Mouse (Mus musculus) thymus, postnatal 36 days (tissue): ENCODE measurements around the gene Pros1.

Experiments
- DNase-seq, 2 experiments: peaks; one replicate each; pipeline ENCODE4 v3.0.0; 2022; ENCODE audit warnings: mixed read lengths in 2 of 2

Gene Pros1

DNA sequence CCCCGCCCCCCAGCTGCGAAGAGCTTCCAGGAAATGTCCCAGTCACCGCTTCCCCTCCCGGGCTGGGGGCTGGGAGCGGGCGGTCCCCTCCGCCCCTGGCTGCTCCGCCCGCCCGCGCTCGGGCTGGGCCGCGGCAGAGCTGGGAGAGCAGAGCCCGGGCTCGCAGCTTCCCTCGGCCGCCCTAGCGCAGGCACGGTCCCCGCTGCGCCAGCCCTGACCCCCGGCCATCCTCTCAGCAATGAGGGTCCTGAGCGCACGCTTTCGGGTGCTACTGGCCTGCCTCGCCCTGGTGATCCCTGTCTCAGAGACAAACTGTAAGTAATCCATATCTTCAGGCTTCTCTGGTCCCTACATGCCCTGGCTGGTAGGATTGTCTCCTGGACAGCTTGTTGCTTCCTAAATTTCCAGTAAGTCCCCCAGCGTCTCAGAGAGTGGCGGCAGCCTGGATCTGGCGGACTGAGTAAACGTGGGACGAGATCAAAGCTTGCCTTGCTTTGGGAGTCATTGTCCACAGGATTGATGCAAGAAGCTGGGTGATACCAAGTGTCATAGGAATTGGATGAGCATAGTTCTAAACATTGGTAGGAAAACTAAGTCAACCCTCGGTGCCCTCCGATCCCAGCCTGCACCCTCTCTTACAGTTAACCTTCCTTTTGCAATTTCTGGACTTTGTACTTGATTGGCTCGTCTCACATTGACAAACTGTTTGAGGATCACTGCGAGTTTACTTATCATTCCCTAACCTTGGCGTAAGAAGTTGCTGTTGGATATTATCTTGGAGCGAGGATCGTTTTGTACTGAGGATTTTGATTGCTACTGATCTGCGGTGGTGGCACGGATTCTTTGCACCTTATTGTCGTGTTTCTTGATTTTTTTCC, at the start of gene Pros1:
Gene Pros1, plus strand, starts transcription at position 117 of the 878 bp plus-strand sequence.
- DNase-seq, result peak; percentile 43 to 49

DNA sequence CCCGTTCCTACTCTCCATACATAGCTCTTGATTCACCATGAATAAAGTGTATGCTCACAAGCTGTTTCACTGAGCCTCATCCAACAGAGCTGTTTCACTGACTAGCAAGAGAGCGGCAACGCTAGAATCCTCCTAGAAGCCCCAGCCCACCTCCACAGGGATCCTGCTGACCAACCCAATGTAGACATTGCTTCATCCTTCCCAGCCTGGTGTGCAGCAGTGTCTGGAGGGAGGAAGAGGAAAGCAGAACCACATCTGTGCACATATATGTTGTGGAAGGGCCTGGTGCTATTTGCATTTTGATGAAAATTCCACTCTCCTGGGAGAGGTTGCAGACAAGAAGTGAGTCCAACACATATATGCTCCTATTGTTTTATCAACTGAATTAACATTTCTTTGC, 49.5 kb upstream of the Pros1 start:
- DNase-seq, result no peak

DNA sequence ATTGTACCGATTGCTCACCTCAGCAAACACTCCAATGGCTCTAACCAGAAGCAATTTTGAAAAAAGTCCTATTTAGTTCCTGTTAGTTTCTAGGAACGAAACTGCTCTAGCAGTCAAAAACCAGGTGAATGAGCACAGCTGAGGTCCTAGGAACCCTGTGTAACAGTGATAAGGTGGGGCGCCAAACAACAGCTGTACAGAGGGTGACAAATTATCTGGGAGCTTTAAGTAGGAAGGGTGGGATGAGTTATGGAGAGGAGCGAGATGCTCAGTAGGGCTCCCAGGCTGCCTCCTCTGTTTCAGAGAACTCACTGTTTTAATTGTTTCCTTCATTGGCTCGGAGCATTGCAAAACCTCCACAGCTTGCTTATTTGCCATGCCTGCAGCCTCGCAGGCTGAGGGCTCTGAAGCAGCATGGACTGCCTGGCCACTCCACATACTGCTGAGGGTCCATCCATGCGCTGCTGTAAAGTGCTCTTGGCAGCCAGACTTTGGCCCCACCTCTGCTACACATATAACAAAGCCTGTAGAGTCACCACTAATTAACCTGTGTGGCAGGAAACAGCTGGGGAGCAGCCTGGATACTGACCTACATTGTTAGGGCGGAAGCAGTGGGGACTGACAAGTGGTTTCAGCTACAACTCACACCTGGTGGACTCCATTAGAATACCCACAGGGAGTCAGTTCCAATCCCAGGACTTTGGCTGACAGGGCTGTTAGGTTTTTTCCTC, 46.7 kb upstream of the Pros1 start:
- peak in 1 of 2 experiments; percentile 30 for DNase-seq

DNA sequence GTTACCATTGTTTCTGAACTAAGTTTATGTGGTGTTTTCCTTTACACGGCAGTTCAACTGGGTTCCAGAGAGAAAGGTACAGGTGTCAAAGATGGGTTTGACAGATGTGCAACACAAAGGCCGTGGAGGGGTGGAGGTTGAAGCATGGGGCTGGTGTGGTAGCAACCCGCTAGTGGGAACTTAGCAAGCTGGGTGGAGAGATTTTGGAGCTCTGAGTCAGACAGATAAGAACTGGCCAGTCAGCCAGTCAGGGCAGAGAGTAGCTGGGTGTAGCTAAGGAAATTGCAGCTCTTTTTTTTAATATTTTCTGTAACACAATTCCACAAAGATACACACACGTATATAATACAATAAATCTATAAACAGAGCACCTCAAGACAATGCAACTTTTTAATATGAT, 43.3 kb upstream of the Pros1 start:
- no peak for DNase-seq

DNA sequence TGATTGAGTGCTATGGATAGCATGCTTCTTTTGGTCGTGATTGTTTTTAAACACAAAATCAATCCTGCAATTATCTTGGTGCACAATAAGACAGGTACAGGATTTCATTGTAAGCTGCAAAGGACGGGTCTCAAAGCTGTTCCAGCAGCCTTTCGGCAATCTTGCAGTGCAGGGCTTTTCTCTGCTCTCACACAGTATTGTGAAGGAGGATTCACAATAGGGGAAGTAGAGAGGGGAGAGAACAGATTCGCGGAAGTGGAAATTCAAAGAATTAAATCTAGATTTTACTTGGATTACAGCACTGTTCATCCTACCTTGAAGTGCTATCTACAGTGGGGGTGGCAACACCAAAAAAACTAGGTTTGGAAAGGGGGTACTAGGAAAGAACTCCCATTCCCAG, 40.3 kb upstream of the Pros1 start:
- DNase-seq, result no peak

DNA sequence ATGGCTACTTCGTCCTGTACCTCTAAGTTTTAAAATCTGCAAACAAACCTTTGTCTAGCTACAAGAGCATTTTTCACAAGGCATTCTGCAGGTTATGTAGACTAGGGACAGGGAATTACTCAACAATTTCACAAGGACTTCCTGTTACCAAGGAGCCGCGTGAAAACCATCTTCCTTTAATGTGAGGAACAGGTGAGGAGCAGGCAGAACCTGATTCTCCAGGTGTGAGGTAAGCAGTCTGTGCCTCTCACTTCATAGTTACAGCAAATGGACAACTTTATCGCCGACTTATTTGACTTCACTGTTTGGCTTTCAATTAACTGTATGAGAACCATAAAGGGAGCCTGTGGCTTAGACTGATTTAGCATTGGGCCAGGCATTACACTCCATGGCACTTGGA, 39.6 kb upstream of the Pros1 start, which contains the start of gene Stx19:
Gene Stx19, plus strand, starts transcription at position 186 of the 400 bp plus-strand sequence.
- DNase-seq, result no peak

DNA sequence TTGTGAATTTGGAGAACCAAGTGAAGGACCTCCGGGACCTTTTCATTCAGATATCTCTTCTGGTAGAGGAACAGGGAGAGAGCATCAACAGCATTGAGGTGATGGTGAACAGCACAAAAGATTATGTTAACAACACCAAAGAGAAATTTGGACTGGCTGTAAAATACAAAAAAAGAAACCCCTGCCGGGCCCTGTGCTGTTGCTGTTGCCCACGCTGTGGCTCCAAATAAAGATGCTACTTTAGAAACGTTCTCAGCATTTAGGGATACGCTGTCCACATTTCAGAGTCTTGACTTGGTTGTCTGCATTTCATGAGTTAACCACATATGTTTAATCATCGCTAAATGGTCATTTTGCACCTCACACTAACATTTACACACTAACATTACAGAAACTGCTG, 31.6 kb upstream of the Pros1 start:
- no peak for DNase-seq

DNA sequence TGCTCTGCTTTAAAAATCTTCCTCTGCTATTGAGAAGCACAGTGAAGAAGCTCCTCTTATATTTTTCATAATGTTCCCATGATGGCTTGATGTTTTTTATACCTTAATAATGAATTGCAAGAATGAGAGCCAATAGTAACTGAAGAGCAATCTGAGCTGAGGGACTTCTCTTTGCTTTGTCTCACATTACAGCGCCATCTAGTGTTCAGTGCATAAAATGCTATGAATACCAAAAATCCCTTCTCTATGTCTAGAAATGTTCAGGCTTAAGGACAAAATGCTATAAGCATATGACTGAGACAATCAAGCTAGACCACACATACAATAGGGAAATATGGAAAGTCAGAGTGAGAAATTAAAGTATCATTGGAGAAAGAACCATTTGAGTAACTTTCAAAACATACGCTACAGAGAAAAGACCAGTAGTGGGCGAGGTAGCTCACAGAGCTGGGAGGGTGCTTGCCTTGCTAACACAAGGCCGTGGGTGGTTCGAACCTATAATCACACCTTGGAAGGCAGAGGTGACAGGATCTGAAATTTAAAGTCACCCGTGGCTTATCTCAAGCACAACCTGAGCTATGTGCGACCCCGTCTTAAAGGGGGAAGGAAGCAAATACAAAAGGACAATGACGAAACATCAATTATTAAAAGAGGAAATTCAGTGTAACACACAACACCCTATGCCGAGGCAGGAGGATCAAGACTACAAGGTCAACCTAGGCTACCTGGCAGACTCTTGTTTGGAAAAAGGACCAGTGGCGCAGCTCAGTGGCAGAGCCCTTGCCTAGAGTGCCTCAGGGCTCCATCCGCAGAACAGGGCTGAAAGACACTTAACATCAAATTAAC, 27.7 kb upstream of the Pros1 start:
- DNase-seq, result no peak

DNA sequence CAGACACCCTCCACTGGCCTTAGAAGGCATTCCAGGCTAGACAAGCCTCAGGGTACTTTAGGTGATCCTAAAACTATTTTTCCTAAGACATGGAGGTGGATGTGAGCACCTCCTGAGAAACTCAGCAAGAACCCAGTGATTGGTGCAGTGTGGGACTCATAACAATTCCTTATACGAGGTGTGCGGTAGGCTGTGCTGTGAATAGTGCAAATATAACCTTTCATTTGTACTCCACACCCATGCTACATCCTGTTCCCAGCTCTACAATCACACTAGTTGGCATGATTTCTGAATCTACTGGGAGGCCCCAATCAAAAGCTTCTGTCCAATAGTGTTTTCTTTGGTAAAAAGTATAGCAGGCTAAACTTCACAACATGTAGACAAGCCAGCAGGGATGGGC, 22.1 kb upstream of the Pros1 start:
- no peak for DNase-seq

DNA sequence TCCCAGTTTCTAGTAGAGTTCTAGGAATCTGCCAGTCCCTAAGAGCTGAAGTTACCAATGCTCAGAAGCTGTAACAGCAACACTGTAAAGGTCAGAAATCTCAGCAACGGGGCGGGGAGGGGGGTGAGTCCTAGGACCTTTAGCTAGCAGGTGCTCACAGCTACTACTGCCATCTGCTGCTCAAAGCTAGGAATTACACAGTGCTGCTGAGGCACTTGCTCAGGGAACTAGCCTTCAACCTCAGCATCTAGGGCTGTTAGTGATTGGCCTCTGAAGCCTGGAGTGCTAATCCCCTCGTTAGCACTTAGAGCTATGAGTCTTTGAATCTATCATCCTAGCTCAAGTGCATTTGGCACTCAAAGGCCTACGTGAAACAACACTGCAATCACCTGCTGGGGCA, 21.6 kb upstream of the Pros1 start:
- DNase-seq, result peak; percentile 20 to 33

DNA sequence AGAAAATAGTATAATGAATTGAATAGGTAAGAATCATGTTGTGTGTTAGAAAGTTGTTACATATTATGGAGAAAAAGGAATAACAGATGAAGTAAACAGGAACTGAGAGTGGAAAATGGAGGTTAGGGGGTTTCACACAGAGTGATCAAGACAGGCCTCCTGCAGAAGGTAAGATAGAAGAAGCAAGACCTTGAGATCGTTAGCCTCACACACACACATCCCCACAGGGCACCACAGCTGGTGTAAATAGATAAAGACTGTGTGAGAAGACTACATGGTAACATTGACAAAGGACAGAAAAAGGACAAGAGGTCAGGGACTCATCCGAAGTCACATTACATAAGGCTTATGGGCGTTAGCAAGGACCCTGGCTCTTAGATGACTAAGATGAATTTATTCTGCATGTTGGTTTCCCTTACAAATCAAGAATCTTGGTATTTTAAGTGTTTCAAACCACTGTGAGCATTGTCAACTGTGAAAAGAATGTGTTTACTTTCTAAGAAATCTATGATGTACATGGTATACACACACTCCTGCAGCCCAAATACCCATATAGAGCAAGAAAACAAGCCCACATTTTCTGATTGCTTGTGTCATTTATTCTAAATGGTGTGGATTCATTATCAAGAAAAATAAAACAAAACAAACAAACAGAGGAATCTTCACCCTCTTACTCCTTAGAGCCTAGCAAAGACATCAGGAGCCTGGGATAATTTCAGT, 19.9 kb upstream of the Pros1 start:
- no peak for DNase-seq

DNA sequence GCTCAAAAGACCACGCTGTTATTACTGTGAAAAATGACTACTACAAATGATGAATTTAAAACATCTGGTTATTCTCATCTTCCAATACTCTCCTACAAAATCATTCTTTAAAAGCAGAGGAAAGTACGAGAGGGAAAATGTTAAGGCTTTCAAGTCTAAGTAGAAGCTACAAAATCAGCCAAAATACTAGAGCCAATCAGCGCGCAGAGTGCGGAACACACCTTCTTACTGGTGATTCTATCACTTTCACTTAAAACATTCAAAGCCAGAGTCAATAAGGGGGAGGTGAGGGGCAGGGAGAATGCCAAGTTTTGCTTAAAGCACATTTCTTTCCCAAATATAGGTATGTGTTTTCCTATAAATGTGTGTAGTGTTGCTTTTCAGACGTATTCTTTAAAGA, 8.8 kb upstream of the Pros1 start:
- no peak for DNase-seq

DNA sequence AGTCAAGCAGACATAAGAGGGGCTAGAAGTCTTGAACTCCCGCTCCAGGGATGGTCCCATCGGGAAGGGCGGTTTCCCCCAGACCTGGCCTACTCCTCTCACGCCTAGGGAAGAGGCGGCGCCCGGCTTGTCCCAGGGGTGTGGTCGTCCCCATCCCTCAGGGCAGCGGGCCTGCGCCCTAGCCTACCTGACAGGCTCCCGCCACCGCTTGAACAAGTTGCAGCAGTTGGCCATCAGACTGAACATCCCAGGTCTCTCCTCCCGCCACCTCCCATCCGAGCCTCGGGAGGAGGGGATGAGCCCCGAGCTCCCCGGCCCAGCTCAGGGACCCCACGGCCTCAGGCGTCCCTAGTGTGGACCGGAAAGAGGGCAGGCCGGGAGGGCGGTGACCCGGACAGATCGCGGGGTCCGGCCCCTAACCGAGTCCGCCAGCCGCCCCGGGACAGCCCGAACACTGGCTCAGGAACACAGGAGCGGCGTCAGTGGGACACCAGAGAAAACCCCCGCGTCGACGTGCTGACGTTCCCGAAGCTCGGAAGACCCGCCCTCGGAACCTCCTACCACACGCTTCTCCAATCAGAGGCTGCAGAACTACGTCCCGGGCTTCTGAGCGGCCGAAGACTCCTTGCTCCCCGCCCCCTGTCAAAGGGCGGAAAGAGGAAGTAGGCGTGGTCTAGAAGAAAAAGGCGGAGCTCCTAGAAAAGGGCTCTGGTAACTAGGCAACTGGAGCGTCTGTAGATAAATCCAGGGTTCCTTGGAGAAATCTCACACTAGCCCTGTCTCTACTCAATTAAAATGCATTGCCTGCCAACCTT, 7.4 kb upstream of the Pros1 start, which contains the start of gene Arl13b:
Gene Arl13b, minus strand, starts transcription at position 543 of the 815 bp plus-strand sequence.
- DNase-seq, result peak; percentile 85 to 91

DNA sequence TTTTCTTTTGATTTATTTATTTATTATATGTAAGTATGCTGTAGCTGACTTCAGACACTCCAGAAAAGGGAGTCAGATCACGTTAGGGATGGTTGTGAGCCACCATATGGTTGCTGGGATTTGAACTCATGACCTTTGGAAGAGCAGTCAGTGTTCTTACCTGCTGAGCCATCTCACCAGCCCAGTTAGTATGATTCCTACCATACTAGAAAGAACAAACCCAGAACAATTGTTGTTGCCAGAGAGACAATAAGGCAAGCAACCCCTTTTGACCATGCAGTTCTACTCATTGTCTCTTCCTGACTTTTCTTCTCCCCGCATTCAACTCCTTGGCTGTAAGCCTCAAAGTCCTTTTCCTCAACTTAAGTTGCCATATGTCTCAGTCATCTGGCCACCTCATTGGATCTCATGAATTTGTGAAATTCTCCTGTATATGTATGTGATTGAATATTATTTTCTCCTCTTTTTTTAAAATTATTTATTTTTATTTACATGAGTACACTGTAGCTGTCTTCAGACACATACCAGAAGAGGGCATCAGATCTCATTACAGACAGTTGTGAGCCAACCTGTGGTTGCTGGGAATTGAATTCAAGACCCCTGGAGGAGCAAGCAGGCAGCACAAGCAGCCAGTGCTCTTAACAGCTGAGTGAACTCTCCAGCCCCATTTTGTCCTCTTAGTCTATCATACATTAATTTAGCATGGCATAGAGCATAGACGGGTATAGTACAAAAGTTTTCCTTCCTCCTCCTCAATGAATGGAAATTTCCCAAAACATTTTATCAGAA, 1.4 kb upstream of the Pros1 start:
- no peak for DNase-seq

DNA sequence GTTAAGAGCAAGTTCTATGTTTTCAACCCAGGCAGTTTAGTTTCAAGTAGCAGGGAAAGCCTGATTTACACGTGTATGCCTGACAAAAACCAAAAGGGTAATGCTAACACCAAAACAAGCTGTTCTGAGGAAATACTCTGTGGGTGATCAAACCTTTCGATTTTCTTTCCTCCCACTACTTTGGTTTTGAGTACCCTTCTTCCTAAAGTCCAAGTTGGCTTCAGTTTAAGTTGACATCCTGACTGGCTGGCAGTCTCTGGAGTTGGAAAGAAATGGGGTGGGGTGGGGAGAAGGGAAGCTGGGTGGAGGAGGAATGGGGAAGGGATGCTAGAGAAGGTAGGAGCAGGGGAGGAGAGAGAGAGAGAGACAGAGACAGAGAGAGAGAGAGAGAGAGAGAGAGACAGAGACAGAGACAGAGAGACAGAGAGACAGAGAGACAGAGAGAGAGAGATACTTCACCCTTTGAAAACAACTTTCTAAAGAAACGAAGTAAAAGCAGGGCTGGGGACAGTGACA, 438 bp upstream of the Pros1 start:
- no peak for DNase-seq

DNA sequence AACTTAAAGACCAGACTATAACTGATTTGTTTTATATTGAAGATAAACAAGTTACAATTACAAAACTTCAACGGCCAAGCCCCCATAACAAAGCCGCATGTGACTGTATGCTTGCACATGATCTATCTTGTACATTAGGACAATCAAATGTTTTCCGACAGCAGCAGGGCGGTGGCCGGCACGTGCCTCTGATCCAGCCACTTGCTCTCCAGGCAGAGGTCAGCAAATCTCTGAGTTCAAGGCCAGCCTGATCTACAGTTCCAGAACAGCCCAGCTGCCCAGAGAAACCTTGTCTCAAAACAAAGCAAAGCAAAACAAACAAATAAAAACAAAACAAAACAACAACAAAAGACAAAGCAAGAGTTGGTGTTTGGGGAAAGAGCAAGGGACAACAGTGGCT, 1.3 kb downstream of the Pros1 start:
- no peak for DNase-seq

DNA sequence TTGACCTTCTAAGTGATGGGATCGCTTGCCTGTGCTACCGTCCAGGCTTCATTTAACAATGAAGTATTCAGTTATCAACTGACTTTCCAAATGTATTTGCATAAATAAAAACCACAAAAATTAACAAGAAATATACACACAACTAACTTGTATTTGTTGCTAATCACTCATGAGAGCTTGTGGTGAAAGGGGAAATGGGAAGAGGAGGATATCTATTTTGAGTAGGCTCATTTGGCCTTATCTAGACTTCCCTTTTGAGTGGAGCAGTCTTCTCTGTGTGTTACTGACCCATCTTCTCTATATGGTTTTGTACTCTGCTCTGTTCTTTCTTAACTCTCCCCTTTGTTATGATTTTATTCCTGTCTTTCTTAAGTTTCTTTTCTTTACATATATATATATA, 2.2 kb downstream of the Pros1 start:
- DNase-seq, result no peak

DNA sequence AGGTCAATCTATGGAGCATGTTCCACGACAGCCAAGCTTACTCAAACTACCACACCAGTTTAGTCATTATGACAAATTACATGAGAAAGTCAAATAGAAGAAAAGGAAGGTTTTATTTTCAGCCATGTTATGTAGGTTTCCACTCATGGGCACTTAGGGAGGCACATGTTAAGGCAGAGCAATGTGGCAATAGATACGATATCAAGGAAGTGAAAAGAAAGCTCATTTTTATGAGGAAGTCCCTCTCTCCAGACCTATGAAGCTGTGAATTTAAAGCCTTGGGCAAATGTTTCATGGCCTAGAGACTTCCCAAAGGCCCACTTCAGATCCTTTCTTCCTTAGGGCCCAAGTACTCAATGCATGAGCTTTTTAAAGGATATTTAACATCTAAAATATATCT, 3.4 kb downstream of the Pros1 start:
- no peak for DNase-seq

DNA sequence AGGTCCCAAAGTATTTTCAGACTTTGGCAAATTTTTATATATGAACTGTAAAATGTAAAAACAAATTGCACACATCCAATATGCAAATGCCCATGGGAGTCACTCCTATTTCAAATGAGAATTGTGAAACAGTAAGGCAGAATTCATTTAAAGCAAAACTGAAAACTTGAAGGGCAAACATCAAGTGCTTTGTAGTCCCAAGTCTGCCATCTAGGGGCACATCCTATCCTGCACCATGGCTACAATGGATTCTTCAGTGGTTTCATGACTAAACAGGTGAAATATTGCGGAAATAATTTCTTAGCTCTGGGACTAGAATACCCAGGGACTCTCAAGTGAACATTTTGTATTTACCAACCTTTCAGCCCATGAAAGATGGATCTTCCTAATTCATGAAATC, 3.9 kb downstream of the Pros1 start:
- DNase-seq, result no peak

DNA sequence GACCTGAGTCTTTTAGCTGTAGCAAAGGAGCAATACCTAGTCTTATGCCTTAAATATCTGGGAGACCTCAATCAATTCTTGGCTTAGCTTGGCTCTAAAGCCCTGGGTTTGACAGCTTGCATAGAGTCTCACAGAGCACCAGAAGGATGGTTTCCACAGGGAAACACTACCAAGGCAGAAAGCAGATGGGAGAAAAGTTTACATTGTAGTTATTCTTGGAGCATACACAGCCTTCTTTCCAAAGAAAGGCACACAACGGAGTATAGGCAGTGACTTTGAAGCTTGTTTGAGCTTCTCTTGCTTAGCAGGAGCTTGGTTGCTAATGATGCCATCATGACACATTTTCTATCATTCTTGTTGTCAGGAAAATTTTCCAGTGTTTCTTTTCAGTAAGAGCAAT, 6.0 kb downstream of the Pros1 start:
- DNase-seq, result no peak
